Mouse (Mus musculus) hindbrain, embryonic 14.5 days (tissue): ENCODE results near the gene Capns2. TPM values are rescaled to one million over a fixed set of nuclear protein-coding genes. Genes with fewer than 3 reads are reported as not detected.
A peak's percentile ranks its signal among the peaks of the same experiment; 100 is the strongest.

Source experiments
- ATAC-seq: fragments of 200-750 bp; cut with Nextera tagmentation; 2 replicates; pipeline ENCODE4 v1.8.0; 2017; ENCODE audit warnings: moderate number of reproducible peaks, mild to moderate bottlenecking, moderate TSS enrichment, moderate library complexity; ENCODE audit not compliant: low FRiP score
- DNase-seq: peaks from one replicate; pipeline ENCODE4 v3.0.0-alpha.2; 2015; ENCODE audit warnings: low spot score
- H3K27ac ChIP-seq: fragments of 300-500 bp; sonication (generic); 2 replicates; pipeline ENCODE4 v1.5.1; 2014; ENCODE audit warnings: mild to moderate bottlenecking, moderate library complexity
- H3K27me3 ChIP-seq: fragments of 300-500 bp; sonication (generic); 2 replicates; pipeline ENCODE4 v1.6.1; 2014; ENCODE audit warnings: mild to moderate bottlenecking, low read length, mixed read lengths; ENCODE audit not compliant: control insufficient read depth, insufficient read depth
- H3K36me3 ChIP-seq: fragments of 300-500 bp; sonication (generic); replicated peaks from 2 replicates; pipeline ENCODE4 v1.6.1; 2014; ENCODE audit not compliant: control insufficient read depth, insufficient read depth
- H3K4me1 ChIP-seq: fragments of 300-500 bp; sonication (generic); replicated peaks from 2 replicates; pipeline ENCODE4 v1.6.1; 2014; ENCODE audit warnings: antibody characterized with exemption, low read length, mixed read lengths; ENCODE audit not compliant: control insufficient read depth, insufficient read depth
- H3K4me2 ChIP-seq: fragments of 300-500 bp; sonication (generic); replicated peaks from 2 replicates; pipeline ENCODE4 v1.6.1; 2014; ENCODE audit warnings: mild to moderate bottlenecking, moderate library complexity
- H3K4me3 ChIP-seq: fragments of 300-500 bp; sonication (generic); replicated peaks from 2 replicates; pipeline ENCODE4 v1.5.1; 2014; ENCODE audit warnings: mild to moderate bottlenecking, low read length
- H3K9ac ChIP-seq: fragments of 300-500 bp; sonication (generic); 2 replicates; pipeline ENCODE4 v1.6.1; 2014
- H3K9me3 ChIP-seq: fragments of 300-500 bp; sonication (generic); 2 replicates; pipeline ENCODE4 v1.6.1; 2016; ENCODE audit warnings: low read length; ENCODE audit not compliant: control insufficient read depth
- whole genome bisulfite sequencing: fragments of 180-500 bp; shearing (Covaris S2); extraction: QIAGEN DNeasy Blood & Tissue Kit; methylation state at CpG from one replicate; pipeline ENCODE4 v1.1.7; 2014; 5-methylcytosine and 5-hydroxymethylcytosine counted together
- polyA plus RNA-seq: library from polyadenylated mRNA; unstranded; fragments of >200 nt; fragmentation: Nextera tagmentation; extraction: Ambion mirVana; gene quantifications from 2 replicates; pipeline ENCODE4 v1.2.1, GENCODE M21; 2014

Capns2 gene
- 0.27 and 0.86 TPM in 2 replicates for polyA plus RNA-seq

DNA sequence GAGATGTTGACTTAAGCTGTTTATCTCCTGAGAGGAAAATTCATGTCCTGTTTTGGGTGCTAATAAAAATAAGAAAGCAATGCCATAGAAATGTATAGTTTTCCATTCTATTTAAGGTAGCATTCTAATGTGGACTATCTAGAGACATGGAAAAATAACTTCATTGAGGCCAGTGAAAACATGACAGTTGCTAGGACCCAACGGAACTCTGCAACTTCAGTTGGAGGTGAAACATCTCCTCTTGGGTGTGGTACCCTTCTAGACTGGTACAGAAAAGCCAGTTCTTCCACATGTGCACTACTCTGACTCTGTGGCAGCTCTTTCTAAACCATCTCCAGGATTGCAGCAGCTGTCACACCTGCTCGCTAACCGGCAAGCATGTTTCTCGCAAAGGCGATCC is at the start of gene Capns2:
Gene Capns2, plus strand, starts transcription at position 301 of the 400 bp plus-strand sequence.
- no peak within 1 kb of the TSS for H3K4me3 ChIP-seq
- no peak within 1 kb of the TSS for H3K27ac ChIP-seq
- ATAC-seq (no peak), DNase-seq (no peak)
- no peak within 1 kb of the TSS for H3K9ac ChIP-seq
- no peak within 1 kb of the TSS for H3K4me2 ChIP-seq
- no peaks in the 10 kb centered on the region for H3K4me1 ChIP-seq
- no peaks in the 10 kb centered on the region for H3K27me3 ChIP-seq
- WGBS, result 96% methylated on average over 5 of the region's 5 CpGs
- no peaks in the 10 kb centered on the region for H3K9me3 ChIP-seq
- H3K36me3 ChIP-seq, result no peaks in the 10 kb centered on the region

DNA sequence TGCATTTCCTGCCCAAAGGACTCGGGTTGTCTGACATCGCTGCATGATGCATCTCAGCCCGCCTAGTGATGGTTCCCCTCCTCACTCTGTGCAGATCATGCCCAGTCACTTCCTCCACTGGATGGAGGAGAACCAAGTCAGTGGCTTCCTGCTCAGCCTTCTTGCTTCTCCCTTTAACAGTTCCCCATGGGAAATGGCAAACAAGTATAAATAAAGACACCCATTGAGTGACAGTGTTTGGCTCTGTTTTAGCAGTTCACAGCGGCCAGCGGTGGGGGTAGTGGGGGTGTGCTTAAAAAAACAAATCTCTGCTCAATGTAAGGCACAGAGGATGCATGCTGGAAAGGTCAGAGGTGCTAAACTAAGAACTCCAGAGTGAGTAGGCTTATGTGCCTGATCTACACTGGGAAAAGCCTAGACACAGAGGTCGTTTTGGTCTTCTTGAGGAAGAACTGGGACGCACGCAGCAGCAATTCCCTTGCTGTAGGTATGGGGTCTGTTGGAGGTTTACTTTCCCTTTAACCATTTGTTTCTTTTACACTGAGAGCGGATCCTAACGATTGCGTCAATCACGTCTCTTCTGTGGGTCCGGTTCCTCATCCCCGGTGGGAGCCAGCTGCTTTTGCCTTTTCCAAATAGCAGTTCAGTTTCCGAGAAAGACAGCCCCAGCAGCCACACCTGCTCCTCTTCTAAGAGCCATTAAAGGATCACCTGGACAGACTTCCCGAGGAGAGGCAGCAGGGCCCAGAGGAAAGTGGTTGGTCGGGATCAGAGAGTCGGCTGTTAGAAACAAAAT is 47.8 kb upstream of the Capns2 start:
- H3K9me3 ChIP-seq, result 0 out of 2 replicates have a peak, but pooled peaks cover 5% of the 10 kb centered on the region
- no peaks in the 10 kb centered on the region for H3K36me3 ChIP-seq
- ATAC-seq (no peak), DNase-seq (no peak)
- peaks cover 7% of the 10 kb centered on the region for H3K27me3 ChIP-seq
- H3K4me3 ChIP-seq, result no peak overlapping the region
- H3K4me1 ChIP-seq, result 0 out of 2 replicates have a peak, but pooled peaks cover 10% of the 10 kb centered on the region
- H3K4me2 ChIP-seq, result no peak overlapping the region
- 56% methylated on average over 18 of the region's 18 CpGs for WGBS
- H3K9ac ChIP-seq, result no peak overlapping the region
- no peak overlapping the region for H3K27ac ChIP-seq

DNA sequence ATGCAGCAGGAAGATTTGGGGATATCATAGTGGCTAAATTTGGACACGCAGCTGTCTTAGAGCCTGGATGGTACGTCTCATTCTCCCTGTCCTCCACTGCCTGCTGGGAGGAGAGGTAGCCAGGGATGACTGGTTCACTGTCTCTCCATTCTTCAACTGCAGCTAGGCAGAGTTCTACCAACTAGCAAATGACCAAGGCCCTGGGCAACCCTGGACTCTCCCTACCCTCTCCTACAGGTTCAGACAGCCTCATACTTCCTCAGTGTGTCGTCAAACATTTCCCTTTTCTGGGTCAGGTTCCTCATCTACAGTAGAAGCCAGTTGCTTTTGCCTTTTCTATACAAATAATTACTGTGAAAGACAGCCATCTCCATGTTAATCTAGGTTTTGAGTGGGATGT is 46.5 kb upstream of the Capns2 start:
- H3K27ac ChIP-seq, result no peak overlapping the region
- 0 out of 2 replicates have a peak, but pooled peaks cover 5% of the 10 kb centered on the region for H3K9me3 ChIP-seq
- WGBS, result 94% methylated on average over 3 of the region's 3 CpGs
- peak overlapping the region; percentile 72 for H3K4me2 ChIP-seq
- peak overlapping the region; percentile 69 for H3K4me3 ChIP-seq
- H3K27me3 ChIP-seq, result peaks cover 7% of the 10 kb centered on the region
- no peaks in the 10 kb centered on the region for H3K36me3 ChIP-seq
- ATAC-seq (no peak), DNase-seq (no peak)
- 0 out of 2 replicates have a peak, but pooled peaks cover 10% of the 10 kb centered on the region for H3K4me1 ChIP-seq
- H3K9ac ChIP-seq, result 0 out of 2 replicates have a peak overlapping the region, but pooled peaks have one; percentile 79

DNA sequence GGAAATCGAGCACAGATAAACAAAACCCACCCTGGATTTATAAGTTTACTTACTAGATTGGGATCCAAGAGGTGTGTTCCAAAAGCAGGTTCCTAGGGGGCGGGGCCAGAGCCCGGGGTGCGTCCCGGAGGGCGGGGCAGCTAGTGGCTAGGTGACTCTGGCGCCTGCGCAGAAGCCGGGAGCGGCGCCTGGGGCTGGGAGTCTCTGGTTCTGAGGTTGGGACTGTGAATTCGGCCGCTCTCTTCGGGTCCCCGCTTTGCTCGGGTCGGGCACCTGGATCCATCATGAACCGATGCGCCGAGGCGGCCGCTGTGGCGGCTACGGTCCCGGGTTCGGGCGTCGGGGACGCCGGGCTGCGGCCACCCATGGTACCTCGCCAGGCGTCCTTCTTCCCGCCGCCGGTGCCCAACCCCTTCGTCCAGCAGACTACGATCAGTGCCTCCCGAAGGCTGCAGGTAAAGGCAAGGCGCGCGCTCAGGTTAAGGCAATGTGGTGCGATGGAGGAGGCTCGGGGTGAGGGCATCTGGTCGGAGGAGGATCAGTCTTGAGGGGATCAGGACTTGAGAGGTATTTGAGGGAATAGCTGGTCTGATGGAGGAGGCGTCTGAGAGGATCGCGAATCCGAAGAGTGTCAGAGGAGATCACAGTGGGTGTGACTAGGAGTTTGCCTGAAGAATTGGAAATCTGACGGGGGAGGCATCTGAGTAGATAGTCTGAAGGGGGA is 45.9 kb upstream of the Capns2 start, which contains the start of gene Lpcat2:
Gene Lpcat2, plus strand, starts transcription at position 169 of the 724 bp plus-strand sequence.
- DNase-seq (peak; percentile 74), ATAC-seq (peak; percentile 59; the same call in 1 of the 2 replicates)
- H3K9me3 ChIP-seq, result 0 out of 2 replicates have a peak, but pooled peaks cover 5% of the 10 kb centered on the region
- 0 out of 2 replicates have a peak, but pooled peaks cover 5% of the 10 kb centered on the region for H3K4me1 ChIP-seq
- no peaks in the 10 kb centered on the region for H3K36me3 ChIP-seq
- H3K9ac ChIP-seq, result peak within 1 kb of the TSS; percentile 79
- peaks cover 7% of the 10 kb centered on the region for H3K27me3 ChIP-seq
- peak within 1 kb of the TSS; percentile 72 for H3K4me2 ChIP-seq
- H3K4me3 ChIP-seq, result peak within 1 kb of the TSS; percentile 69
- H3K27ac ChIP-seq, result peak within 1 kb of the TSS; percentile 34; the same call in 1 of the 2 replicates
- 2% methylated on average over 48 of the region's 50 CpGs for WGBS

DNA sequence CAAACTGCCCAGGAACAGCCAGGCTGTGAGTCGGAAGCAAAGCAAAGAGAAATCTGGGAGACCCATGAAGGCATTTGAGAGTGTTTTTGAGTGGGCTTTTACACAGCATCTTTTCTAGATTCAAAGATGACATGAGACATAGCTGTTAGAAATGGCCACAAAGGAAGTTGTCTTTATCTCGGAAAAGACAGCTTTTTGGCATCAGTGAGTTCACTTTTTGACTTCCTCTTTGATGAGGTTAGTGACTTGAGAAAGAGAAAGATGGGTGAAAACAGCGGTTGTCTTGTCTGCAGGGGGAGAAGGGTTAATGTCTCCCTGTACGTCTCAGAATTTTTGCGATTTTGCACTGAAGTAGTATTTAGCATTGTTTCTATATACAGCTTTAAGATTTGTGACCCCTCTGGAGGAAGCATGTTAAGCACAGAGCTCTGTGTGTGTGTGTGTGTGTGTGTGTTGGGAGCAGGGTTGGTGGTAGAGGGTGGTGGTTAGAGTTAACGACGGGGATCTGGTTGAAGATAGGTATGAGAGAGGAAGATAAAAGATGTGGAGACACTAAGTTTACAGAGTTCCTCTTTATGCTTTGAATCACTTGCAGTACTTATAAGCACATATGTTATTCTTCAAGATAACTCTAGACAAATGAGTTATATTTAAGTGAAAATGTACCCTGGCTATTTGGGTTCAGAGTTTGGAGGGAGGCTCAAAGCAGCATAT is 44.8 kb upstream of the Capns2 start:
- DNase-seq, result no peak
- WGBS, result 91% methylated on average over 7 of the region's 7 CpGs
- peaks cover 7% of the 10 kb centered on the region for H3K27me3 ChIP-seq

DNA sequence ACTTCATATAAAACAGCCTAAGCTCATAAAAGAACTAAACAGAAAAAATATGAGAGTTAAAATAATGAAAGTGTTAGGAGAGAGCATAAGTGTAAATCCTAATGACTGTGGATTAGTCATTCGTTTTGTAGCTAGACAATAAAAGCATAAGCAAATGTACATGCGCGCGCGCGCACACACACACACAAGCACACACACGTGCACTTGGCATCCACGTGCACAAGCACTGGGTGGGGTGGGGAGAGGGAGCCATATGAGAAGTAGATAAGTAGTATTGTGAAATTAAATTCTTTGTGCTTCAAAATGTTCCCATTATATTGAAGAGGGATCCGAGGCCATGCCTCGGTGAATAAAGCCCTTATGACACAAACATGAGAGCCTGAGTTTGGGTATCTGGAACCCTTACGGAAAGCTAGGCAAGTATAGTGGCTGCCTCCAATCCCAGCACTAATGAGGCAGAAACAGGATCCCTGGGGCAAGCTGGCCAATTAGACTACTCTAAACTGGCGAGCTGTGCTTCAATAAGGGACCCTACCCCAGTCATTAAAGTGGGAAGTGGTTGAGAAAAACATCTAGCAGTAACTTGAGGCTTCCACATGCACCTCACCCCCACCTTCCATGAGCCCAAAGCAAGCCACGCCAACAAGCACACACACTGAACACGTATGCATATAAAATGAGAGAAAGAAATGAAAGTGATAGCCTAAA is 42.6 kb upstream of the Capns2 start:
- H3K36me3 ChIP-seq, result no peaks in the 10 kb centered on the region
- WGBS, result 88% methylated on average over 14 of the region's 14 CpGs
- no peak overlapping the region for H3K4me2 ChIP-seq
- H3K9ac ChIP-seq, result no peak overlapping the region
- 0 out of 2 replicates have a peak, but pooled peaks cover 5% of the 10 kb centered on the region for H3K4me1 ChIP-seq
- no peak for DNase-seq
- H3K27me3 ChIP-seq, result peaks cover 7% of the 10 kb centered on the region
- 0 out of 2 replicates have a peak, but pooled peaks cover 5% of the 10 kb centered on the region for H3K9me3 ChIP-seq
- no peak overlapping the region for H3K27ac ChIP-seq
- no peak for ATAC-seq
- H3K4me3 ChIP-seq, result no peak overlapping the region

More for the DNA sequence above, 44.8 kb upstream of the Capns2 start:
- H3K27ac ChIP-seq, result no peak overlapping the region
- no peaks in the 10 kb centered on the region for H3K36me3 ChIP-seq
- no peak overlapping the region for H3K9ac ChIP-seq
- H3K4me3 ChIP-seq, result peak overlapping the region; percentile 69
- H3K4me2 ChIP-seq, result peak overlapping the region; percentile 72
- H3K4me1 ChIP-seq, result 0 out of 2 replicates have a peak, but pooled peaks cover 5% of the 10 kb centered on the region
- 0 out of 2 replicates have a peak, but pooled peaks cover 5% of the 10 kb centered on the region for H3K9me3 ChIP-seq
- ATAC-seq, result no peak

DNA sequence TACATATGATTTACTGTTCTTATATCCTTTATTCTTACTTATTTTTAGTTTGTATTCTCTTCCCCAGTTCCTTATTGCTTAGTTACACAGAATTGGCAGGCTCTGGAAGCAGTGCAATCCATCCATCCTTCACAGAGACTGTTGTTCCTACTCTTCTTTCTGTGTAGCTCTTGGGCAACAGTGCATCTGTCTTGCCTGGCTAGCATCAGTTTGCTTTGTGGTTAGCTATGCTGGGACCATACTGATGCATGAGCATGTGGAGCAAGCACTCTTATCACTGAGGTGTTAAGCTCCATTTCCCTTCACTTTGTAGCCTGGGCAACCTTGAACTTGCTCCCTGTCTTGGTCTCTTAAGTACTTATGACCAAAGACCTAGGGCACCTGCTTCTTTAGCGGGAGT is 39.2 kb upstream of the Capns2 start:
- Histone ChIP-seq H3K9me3 (no peaks in the 10 kb centered on the region), H3K27ac (no peak overlapping the region), H3K4me2 (no peak overlapping the region), H3K27me3 (no peaks in the 10 kb centered on the region), H3K4me3 (no peak overlapping the region), H3K4me1 (no peaks in the 10 kb centered on the region), H3K36me3 (no peaks in the 10 kb centered on the region), H3K9ac (no peak overlapping the region)
- DNase-seq, result no peak
- 94% methylated on average over 1 of the region's 1 CpGs for WGBS
- no peak for ATAC-seq

DNA sequence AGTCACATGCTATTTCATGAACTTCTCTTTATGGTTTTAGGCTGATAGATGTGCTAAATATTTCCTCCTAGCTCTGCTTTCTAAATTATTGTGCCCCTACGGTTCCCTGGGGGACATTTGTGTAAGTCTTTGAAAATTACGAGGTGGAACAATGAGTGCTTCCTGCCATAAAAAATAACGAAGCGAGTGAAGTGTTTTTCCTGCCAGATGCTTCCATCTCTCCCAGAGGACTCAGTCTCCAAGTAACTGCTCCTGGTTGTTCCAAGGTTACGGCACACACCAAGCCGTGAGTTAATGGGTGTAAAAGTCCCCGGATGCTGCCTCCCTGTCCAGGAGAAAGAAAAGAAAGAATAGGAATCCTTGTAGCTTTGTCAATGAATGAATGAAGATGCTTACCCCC is 30.9 kb upstream of the Capns2 start:
- peak overlapping the region; percentile 38; the same call in 1 of the 2 replicates for H3K27ac ChIP-seq
- WGBS, result 18% methylated on average over 7 of the region's 7 CpGs
- no peaks in the 10 kb centered on the region for H3K27me3 ChIP-seq
- no peak overlapping the region for H3K9ac ChIP-seq
- no peak overlapping the region for H3K4me2 ChIP-seq
- no peak overlapping the region for H3K4me3 ChIP-seq
- DNase-seq, result no peak
- peaks cover 24% of the 10 kb centered on the region for H3K4me1 ChIP-seq
- H3K9me3 ChIP-seq, result no peaks in the 10 kb centered on the region
- no peaks in the 10 kb centered on the region for H3K36me3 ChIP-seq
- no peak for ATAC-seq
